22 mouse cellular contexts compared by ENCODE assay signal in genomic region chr12:74044241-74044640, GRCm38 (mm10). TPM values are rescaled to one million over a fixed set of nuclear protein-coding genes. Genes with fewer than 3 reads are reported as not detected.
DNase-seq lines count a peak whose midpoint lies in the region; ATAC-seq and TF ChIP-seq lines count a peak whose summit lies in the region.
"Had no signal": no experiment of that assay in that cellular context is flagged by ENCODE, and none has a peak within 500 bp of the region (broad histone marks: within the 10 kb centered on the region; RNA-seq: fewer than 3 reads in every experiment).

No protein-coding gene starts in this region.

- no peak overlapping the region for H3K4me2 ChIP-seq in hindbrain, embryonic 12.5 days (replicated peaks)
- H3K4me2 ChIP-seq in hindbrain, postnatal 0 days (ENCODE audit: low read depth, low read length), result no peak overlapping the region
- H3K4me2 ChIP-seq in forebrain, postnatal 0 days (ENCODE audit: low read depth), result no peak overlapping the region
- peak overlapping the region; percentile 3; the same call in 1 of the 2 replicates for H3K4me2 ChIP-seq in midbrain, embryonic 16.5 days (ENCODE audit: low read length)
- H3K4me2 ChIP-seq: heart, embryonic 13.5 days; intestine, embryonic 15.5 days; kidney, embryonic 15.5 days; liver, embryonic 15.5 days; neural tube, embryonic 12.5 days had no signal

- no peaks in the 10 kb centered on the region for H3K36me3 ChIP-seq in hindbrain, embryonic 12.5 days
- H3K36me3 ChIP-seq in hindbrain, postnatal 0 days (ENCODE audit: insufficient read depth, low read length), result no peaks in the 10 kb centered on the region
- H3K36me3 ChIP-seq in forebrain, postnatal 0 days (ENCODE audit: insufficient read depth), result no peaks in the 10 kb centered on the region
- no peaks in the 10 kb centered on the region for H3K36me3 ChIP-seq in midbrain, embryonic 16.5 days (ENCODE audit: control insufficient read depth, insufficient read depth, low read length)
- H3K36me3 ChIP-seq: heart, embryonic 13.5 days; intestine, embryonic 15.5 days; kidney, embryonic 15.5 days; liver, embryonic 15.5 days; neural tube, embryonic 12.5 days had no signal

- 0 out of 2 replicates have a peak, but pooled peaks have one; percentile 26 for ATAC-seq in hindbrain, embryonic 12.5 days (ENCODE audit: low FRiP score)
- no peak for ATAC-seq in hindbrain, postnatal 0 days
- peak; percentile 63; the same call in 1 of the 2 replicates for ATAC-seq in forebrain, postnatal 0 days
- peak; percentile 67; the same call in 1 of the 2 replicates for ATAC-seq in midbrain, embryonic 16.5 days
- ATAC-seq: intestine, embryonic 15.5 days; Patski had no signal

- peaks cover 12% of the 10 kb centered on the region for H3K4me1 ChIP-seq in hindbrain, embryonic 12.5 days
- no peaks in the 10 kb centered on the region for H3K4me1 ChIP-seq in hindbrain, postnatal 0 days (ENCODE audit: insufficient read depth, low read length)
- H3K4me1 ChIP-seq in forebrain, postnatal 0 days (ENCODE audit: insufficient read depth), result 0 out of 2 replicates have a peak, but pooled peaks cover 3% of the 10 kb centered on the region
- peaks cover 12% of the 10 kb centered on the region for H3K4me1 ChIP-seq in midbrain, embryonic 16.5 days (ENCODE audit: control insufficient read depth, insufficient read depth, low read length)
- H3K4me1 ChIP-seq: heart, embryonic 13.5 days; intestine, embryonic 15.5 days; kidney, embryonic 15.5 days; liver, embryonic 15.5 days; neural tube, embryonic 12.5 days had no signal

- 63% methylated on average over 4 of the region's 4 CpGs for WGBS in hindbrain, embryonic 12.5 days
- WGBS in hindbrain, postnatal 0 days, result 53% methylated on average over 4 of the region's 4 CpGs
- 59% methylated on average over 4 of the region's 4 CpGs for WGBS in forebrain, postnatal 0 days
- 45% methylated on average over 4 of the region's 4 CpGs for WGBS in midbrain, embryonic 16.5 days

- intact Hi-C loops in left cerebral cortex, postnatal 25 days (cut with DNase I), result no loop called here

- TF ChIP-seq CTCF in hindbrain, postnatal 0 days (IDR thresholded peaks at IDR 0.05; ENCODE audit: low read depth), result no peak
- TF ChIP-seq CTCF in forebrain, postnatal 0 days (IDR thresholded peaks at IDR 0.05; ENCODE audit: low read depth), result no peak

- no peaks in the 10 kb centered on the region for H3K27me3 ChIP-seq in hindbrain, embryonic 12.5 days
- H3K27me3 ChIP-seq in hindbrain, postnatal 0 days (ENCODE audit: insufficient read depth, low read length), result no peaks in the 10 kb centered on the region
- no peaks in the 10 kb centered on the region for H3K27me3 ChIP-seq in forebrain, postnatal 0 days (ENCODE audit: insufficient read depth, low read length)
- H3K27me3 ChIP-seq in midbrain, embryonic 16.5 days (ENCODE audit: control insufficient read depth, insufficient read depth, low read depth, low read length), result no peaks in the 10 kb centered on the region
- H3K27me3 ChIP-seq: heart, embryonic 13.5 days; intestine, embryonic 15.5 days; kidney, embryonic 15.5 days; liver, embryonic 15.5 days; neural tube, embryonic 12.5 days had no signal

- H3K9ac ChIP-seq in hindbrain, embryonic 12.5 days, result no peak overlapping the region
- no peak overlapping the region for H3K9ac ChIP-seq in hindbrain, postnatal 0 days (replicated peaks; ENCODE audit: low read length)
- H3K9ac ChIP-seq in forebrain, postnatal 0 days, result 0 out of 2 replicates have a peak overlapping the region, but pooled peaks have one; percentile 7
- H3K9ac ChIP-seq in midbrain, embryonic 16.5 days (ENCODE audit: low read depth, low read length), result 0 out of 2 replicates have a peak overlapping the region, but pooled peaks have one; percentile 21
- H3K9ac ChIP-seq: heart, embryonic 13.5 days; intestine, embryonic 15.5 days; kidney, embryonic 15.5 days; liver, embryonic 15.5 days; neural tube, embryonic 12.5 days had no signal

- H3K9me3 ChIP-seq in hindbrain, embryonic 12.5 days (replicated peaks), result no peaks in the 10 kb centered on the region
- no peaks in the 10 kb centered on the region for H3K9me3 ChIP-seq in hindbrain, postnatal 0 days (ENCODE audit: low read length)
- H3K9me3 ChIP-seq in forebrain, postnatal 0 days (ENCODE audit: low read length), result no peaks in the 10 kb centered on the region
- no peaks in the 10 kb centered on the region for H3K9me3 ChIP-seq in midbrain, embryonic 16.5 days (replicated peaks; ENCODE audit: control insufficient read depth, low read length, poor library complexity, severe bottlenecking)
- H3K9me3 ChIP-seq: heart, embryonic 13.5 days; intestine, embryonic 15.5 days; kidney, embryonic 15.5 days; liver, embryonic 15.5 days; neural tube, embryonic 12.5 days had no signal

- H3K27ac ChIP-seq in hindbrain, embryonic 12.5 days, result peak overlapping the region; percentile 18; the same call in 1 of the 2 replicates
- H3K27ac ChIP-seq in hindbrain, postnatal 0 days, result no peak overlapping the region
- peak overlapping the region; percentile 67 for H3K27ac ChIP-seq in forebrain, postnatal 0 days (ENCODE audit: low read depth, low read length)
- H3K27ac ChIP-seq in midbrain, embryonic 16.5 days (ENCODE audit: low read length), result peak overlapping the region; percentile 60
- H3K27ac ChIP-seq: heart, embryonic 13.5 days; intestine, embryonic 15.5 days; kidney, embryonic 15.5 days; liver, embryonic 15.5 days; macrophage; neural tube, embryonic 12.5 days had no signal

- DNase-seq in hindbrain, postnatal 0 days (ENCODE audit: low spot score), result no peak
- DNase-seq in brain, adult 2 months (ENCODE audit: low read depth, low spot score), result peak; percentile 58
- peak; percentile 31 for DNase-seq in forebrain, postnatal 0 days
- no peak for DNase-seq in embryo, embryonic 11 days
- no peak for DNase-seq in left cerebral cortex, postnatal 25 days (ENCODE audit: low spot score in 2 of 2)
- DNase-seq: adrenal gland, adult 8-10 months; cerebellum, adult 11-12 months; cerebellum, postnatal 36 days; gastrocnemius, postnatal 10 days; heart, adult 18-20 months; heart, postnatal 36 days; spleen, adult 18-20 months; thymus, postnatal 25 days had no signal

- H3K4me3 ChIP-seq in hindbrain, embryonic 12.5 days, result no peak overlapping the region
- H3K4me3 ChIP-seq in hindbrain, postnatal 0 days (ENCODE audit: low read length), result no peak overlapping the region
- no peak overlapping the region for H3K4me3 ChIP-seq in forebrain, postnatal 0 days (ENCODE audit: low read depth, low read length)
- no peak overlapping the region for H3K4me3 ChIP-seq in midbrain, embryonic 16.5 days (ENCODE audit: low read depth, low read length)
- H3K4me3 ChIP-seq: heart, embryonic 13.5 days; intestine, embryonic 15.5 days; kidney, embryonic 15.5 days; liver, embryonic 15.5 days; neural tube, embryonic 12.5 days had no signal

RNA-seq across cellular contexts. Expression of gene Syt16, which starts 46.8 kb away (rescaled TPM):
- polyA plus RNA-seq in hindbrain, embryonic 12.5 days (2016; fragmentation: Nextera tagmentation; extraction: Ambion mirVana), result 17.0 and 19.5 TPM in 2 replicates
- total RNA-seq in hindbrain, postnatal 0 days (2014; rRNA removed), result 70.3 and 90.9 TPM in 2 replicates
- polyA plus RNA-seq in hindbrain, postnatal 0 days (2015; fragmentation: Nextera tagmentation; extraction: Ambion mirVana), result 65.3 and 67.6 TPM in 2 replicates
- total RNA-seq in forebrain, postnatal 0 days (2014; rRNA removed), result 114 TPM in 2 replicates
- polyA plus RNA-seq in forebrain, postnatal 0 days (2015; fragmentation: Nextera tagmentation; extraction: Ambion mirVana), result 95.2 and 102 TPM in 2 replicates
- 96.0 and 101 TPM in 2 replicates for polyA plus RNA-seq in midbrain, embryonic 16.5 days (2015; fragmentation: Nextera tagmentation; extraction: Ambion mirVana)
- 100 to 1,000 TPM in 1 of 2 experiments, 10 to 100 TPM in 1; 96.3 to 101 TPM for total RNA-seq in left cerebral cortex, postnatal 25 days (2021)
- total RNA-seq: heart, adult 18-20 months; heart, postnatal 36 days had no signal
- polyA plus RNA-seq: macrophage, Patski had no signal

Comparison
In these comparisons a context has a peak if more than half of its experiments do, and no peak if none do; other contexts are left out.
1. H3K9ac ChIP-seq: peak in forebrain, postnatal 0 days (single experiment) and midbrain, embryonic 16.5 days (single experiment); none in hindbrain, embryonic 12.5 days (single experiment) and hindbrain, postnatal 0 days (single experiment).
2. DNase-seq: peak in brain, adult 2 months (single experiment) and forebrain, postnatal 0 days (single experiment); none in hindbrain, postnatal 0 days (single experiment), embryo, embryonic 11 days (single experiment) and left cerebral cortex, postnatal 25 days (0 of 2).